Mouse (Mus musculus): Measurements from ENCODE around the gene Smoc1. TPM values are rescaled to one million over a fixed set of nuclear protein-coding genes. Genes with fewer than 3 reads are reported as not detected.

The Smoc1 gene
- total RNA-seq, 1 experiment from 2014 or later = 0.23 TPM

DNA sequence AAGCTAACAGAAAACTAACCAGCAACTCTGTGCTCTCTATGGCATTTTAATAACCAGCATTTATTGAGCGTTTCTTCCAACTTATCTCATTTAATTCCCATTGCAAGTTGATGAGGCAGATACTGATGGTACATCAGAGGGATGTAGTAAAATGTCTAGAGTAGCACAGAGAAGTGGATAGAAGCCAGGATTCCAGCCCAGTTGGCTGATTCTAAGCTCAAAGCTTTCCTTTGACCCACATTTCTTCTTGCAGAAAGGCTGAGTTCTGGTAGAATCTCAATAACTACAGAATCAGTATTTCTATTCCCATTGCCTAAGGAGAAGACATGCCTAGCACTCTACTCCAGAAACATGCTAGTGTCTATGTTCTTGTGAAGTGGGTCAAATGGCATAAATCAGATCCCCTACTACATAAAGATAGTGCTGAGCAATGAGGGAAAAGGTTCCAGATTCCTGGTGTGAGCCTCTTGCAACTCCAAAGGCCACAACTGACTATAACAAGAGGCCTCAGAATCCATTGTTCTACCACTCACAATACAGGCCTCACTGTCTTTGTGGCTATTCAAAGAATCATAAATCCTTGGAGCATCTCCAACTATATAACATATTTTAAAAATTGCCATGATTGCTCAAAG lies 207.3 kb downstream of the Smoc1 start:
- no peak for ATAC-seq (ENCODE audit: extremely low read depth, insufficient number of reproducible peaks, low FRiP score, poor library complexity, severe bottlenecking)

DNA sequence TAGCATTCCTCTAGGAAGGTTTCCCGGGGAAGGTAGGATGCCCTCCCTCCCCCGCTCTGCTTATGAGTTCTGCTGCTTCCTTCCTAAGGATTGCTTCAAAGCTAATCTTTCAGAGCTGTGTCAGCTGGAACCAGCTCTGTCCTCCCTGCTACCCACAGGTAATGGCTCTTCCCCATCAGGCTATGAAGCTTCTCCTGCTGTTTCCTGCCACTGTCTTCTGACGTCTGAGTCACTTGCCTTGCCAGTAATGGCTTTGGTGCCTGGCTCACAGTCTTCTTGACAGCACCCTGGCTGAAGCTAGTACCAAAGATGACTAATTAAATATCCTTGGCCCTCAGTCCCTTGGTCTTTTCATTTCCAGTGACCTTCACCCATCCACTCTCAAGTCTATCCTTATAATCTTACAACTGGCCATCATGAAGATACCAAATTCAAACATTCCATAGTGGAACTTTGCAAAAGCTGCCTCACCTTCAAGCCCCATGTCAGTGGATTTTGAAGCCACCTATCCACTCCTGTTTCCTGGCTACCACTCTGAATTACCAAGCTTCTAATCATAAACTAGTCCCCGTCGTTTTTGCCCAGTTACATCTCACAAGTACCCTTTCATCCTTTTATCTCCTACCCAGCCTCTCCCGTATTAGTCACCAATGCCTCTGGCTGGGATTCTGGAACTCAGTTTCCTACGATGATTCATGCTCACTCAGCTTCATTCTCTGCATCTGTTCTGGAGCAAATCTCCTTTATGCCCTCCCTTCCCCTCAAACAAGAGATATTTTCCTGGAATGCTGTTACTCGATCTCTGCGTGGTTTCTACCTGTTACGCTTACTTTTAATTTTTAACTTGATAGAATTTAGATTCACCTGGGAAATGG lies 209.1 kb downstream of the Smoc1 start:
- ATAC-seq (ENCODE audit: extremely low read depth, insufficient number of reproducible peaks, low FRiP score, poor library complexity, severe bottlenecking) = no peak

Other genes with a start within 250 kb of the Smoc1 start
- gene Susd6, start 236.3 kb upstream of the Smoc1 start, total RNA-seq (2017) = 103 and 111 TPM in 2 replicates
- gene Srsf5, start 81.3 kb upstream of the Smoc1 start, total RNA-seq (2017) = 1,537 and 1,538 TPM in 2 replicates
- 0.47 and 1.4 TPM in 2 replicates for gene Slc10a1, start 58.1 kb upstream of the Smoc1 start, total RNA-seq (2017)